Mouse (Mus musculus) hindbrain, postnatal 0 days (tissue): ENCODE measurements at regions not wholly inside any gene's neighbourhood (a gene's known extent, or its start where the extent isn't known, plus 50 kb on each side); places are given as distances from the start of the nearest gene placed in this dataset.
A peak's percentile ranks its signal among the peaks of the same experiment; 100 is the strongest.

Experiments used
- ATAC-seq: fragments of 200-750 bp; cut with Nextera tagmentation; 2 replicates; pipeline ENCODE4 v1.8.0; 2017; ENCODE audit warnings: mild to moderate bottlenecking, moderate TSS enrichment, moderate library complexity
- DNase-seq: peaks from one replicate; pipeline ENCODE4 v3.0.0-alpha.2; 2015; ENCODE audit warnings: low spot score
- H3K27ac ChIP-seq: fragments of 300-500 bp; sonication (generic); 2 replicates; pipeline ENCODE4 v1.5.1; 2014; ENCODE audit warnings: mild to moderate bottlenecking
- H3K27me3 ChIP-seq: fragments of 300-500 bp; sonication (generic); 2 replicates; pipeline ENCODE4 v1.6.1; 2014; ENCODE audit warnings: low read length, mixed read lengths; ENCODE audit not compliant: insufficient read depth
- H3K36me3 ChIP-seq: fragments of 300-500 bp; sonication (generic); 2 replicates; pipeline ENCODE4 v1.6.1; 2014; ENCODE audit warnings: low read length, mixed read lengths; ENCODE audit not compliant: insufficient read depth
- H3K4me1 ChIP-seq: fragments of 300-500 bp; sonication (generic); 2 replicates; pipeline ENCODE4 v1.6.1; 2014; ENCODE audit warnings: antibody characterized with exemption, low read length, mixed read lengths; ENCODE audit not compliant: insufficient read depth
- H3K4me2 ChIP-seq: fragments of 300-500 bp; sonication (generic); 2 replicates; pipeline ENCODE4 v1.6.1; 2014; ENCODE audit warnings: low read depth, mild to moderate bottlenecking, low read length, moderate library complexity, mixed read lengths
- H3K4me3 ChIP-seq: fragments of 300-500 bp; sonication (generic); 2 replicates; pipeline ENCODE4 v1.5.1; 2014; ENCODE audit warnings: low read length
- H3K9ac ChIP-seq: fragments of 300-500 bp; sonication (generic); replicated peaks from 2 replicates; pipeline ENCODE4 v1.6.1; 2014; ENCODE audit warnings: mild to moderate bottlenecking, low read length, moderate library complexity, mixed read lengths
- H3K9me3 ChIP-seq: fragments of 300-500 bp; sonication (generic); 2 replicates; pipeline ENCODE4 v1.6.1; 2016; ENCODE audit warnings: low read length, mixed read lengths
- CTCF ChIP-seq: IDR thresholded peaks from 2 replicates; pipeline ENCODE4 v1.5.1; 2016; ENCODE audit warnings: antibody characterized with exemption, control low read depth, low read depth
- WGBS: fragments of 180-500 bp; shearing (Covaris S2); extraction: QIAGEN DNeasy Blood & Tissue Kit; methylation state at CpG from one replicate; pipeline ENCODE4 v1.1.7; 2014; 5-methylcytosine and 5-hydroxymethylcytosine counted together

DNA sequence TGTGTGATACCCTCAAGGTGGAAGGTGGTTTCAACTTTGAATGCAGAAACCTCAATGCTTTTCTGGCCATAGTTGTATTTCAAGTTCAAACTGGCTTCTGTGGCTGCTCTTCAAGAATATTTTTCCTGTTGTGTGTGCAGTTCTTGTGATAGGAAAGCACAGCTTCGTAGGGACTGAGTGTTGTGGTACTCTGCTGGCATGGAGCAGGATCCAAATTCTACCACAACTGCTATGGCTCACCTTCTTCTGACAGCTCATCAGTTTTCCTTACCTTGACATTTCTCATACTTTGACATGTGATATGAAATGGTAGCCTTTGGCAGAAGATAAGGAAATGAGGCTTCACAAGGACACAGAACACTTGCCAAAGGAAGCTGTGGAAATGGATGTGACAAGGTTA, 79.0 kb upstream of the Reg3g start:
- no peak for ATAC-seq
- no peak for DNase-seq
- 92% methylated on average over 1 of the region's 1 CpGs for WGBS
- Histone ChIP-seq H3K27me3 (no peaks in the 10 kb centered on the region), H3K27ac (no peak overlapping the region), H3K9ac (no peak overlapping the region), H3K9me3 (no peaks in the 10 kb centered on the region), H3K4me2 (no peak overlapping the region), H3K4me3 (no peak overlapping the region), H3K4me1 (0 out of 2 replicates have a peak, but pooled peaks cover 6% of the 10 kb centered on the region), H3K36me3 (no peaks in the 10 kb centered on the region)
- no peak for TF ChIP-seq CTCF

DNA sequence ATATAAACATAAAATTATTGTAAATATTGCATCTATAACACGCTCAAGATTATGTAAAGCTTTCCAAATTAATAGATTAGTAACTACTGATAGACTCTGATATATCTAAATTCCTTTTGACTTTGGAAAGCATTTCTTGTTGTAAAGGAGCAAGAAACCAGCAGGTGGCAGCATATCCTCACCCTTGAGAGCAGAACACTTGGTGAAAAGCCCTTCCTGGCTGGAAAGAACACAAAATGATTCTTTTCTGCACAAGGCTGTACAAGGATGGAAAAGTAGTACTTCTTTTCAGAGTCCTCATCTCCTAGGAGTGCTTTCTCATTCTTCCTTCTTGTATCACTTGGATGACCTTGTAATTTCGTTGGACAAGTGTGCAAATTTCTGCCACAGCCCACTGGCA, 75.6 kb upstream of the Reg3g start:
- ATAC-seq (peak; percentile 66; the same call in 1 of the 2 replicates), DNase-seq (peak; percentile 93)
- no peaks in the 10 kb centered on the region for H3K9me3 ChIP-seq
- H3K36me3 ChIP-seq, result no peaks in the 10 kb centered on the region
- H3K27ac ChIP-seq, result no peak overlapping the region
- WGBS, result 11% methylated on average over 2 of the region's 2 CpGs
- H3K4me3 ChIP-seq, result no peak overlapping the region
- peak; percentile 90 for TF ChIP-seq CTCF
- H3K27me3 ChIP-seq, result no peaks in the 10 kb centered on the region
- no peaks in the 10 kb centered on the region for H3K4me1 ChIP-seq
- no peak overlapping the region for H3K4me2 ChIP-seq
- no peak overlapping the region for H3K9ac ChIP-seq

DNA sequence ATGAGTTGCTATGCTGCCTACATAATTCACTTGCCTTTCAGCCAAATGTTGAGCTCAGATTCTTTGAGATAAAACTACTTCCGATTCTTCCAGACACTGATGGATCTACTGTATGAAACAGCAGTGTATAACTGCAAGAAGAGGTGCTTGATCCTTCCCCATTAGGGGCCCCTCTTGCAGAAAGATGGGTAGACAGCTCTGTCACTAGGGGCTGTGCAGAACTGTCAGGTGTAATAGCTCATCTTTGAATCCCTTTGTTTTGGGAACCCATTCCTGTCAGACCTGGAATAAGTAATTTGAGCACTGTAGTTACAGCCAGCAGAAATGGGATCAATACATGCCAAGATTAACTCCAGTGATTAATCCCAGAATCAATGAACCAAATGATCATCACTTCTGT, 68.8 kb upstream of the Reg3g start:
- Histone ChIP-seq H3K4me2 (no peak overlapping the region), H3K4me1 (no peaks in the 10 kb centered on the region), H3K27me3 (no peaks in the 10 kb centered on the region), H3K9me3 (no peaks in the 10 kb centered on the region), H3K27ac (no peak overlapping the region), H3K9ac (no peak overlapping the region), H3K36me3 (no peaks in the 10 kb centered on the region), H3K4me3 (no peak overlapping the region)
- WGBS, result 82% methylated on average over 1 of the region's 1 CpGs
- ATAC-seq (no peak), DNase-seq (no peak)
- TF ChIP-seq CTCF, result no peak

DNA sequence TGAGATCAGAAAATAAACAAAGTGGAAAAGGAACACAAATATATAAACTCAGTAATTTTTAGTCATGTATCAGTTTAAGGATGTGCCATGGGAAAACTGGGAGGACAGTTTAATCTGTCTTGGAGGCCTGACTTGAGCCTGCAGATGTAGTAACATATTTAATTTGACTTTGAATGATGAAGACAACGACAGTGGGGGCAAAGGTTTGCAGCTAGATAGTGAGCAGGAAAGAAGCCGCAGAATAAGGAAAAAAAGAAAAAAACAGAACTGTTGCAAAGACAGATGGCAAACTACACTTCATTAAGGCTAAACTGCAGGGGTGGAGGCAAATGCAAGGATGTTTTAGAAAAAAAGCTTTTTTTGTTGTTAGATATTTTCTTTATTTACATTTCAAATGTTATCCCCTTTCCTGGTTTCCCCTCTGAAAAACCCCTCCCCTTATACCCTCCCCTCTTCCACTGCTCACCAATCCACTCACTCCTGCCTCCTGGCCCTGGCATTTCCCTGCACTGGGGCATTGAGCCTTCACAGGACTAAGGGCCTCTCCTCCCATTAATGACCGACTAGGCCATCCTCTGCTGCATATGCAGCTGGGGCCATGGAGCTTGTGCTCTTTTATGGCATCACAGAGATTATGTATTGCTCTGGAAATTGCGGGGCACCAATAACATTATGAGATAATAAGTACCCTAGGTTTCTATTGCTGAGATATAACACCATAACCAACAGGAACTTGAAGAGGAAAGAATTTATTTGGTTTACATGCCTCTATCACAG, 58.5 kb upstream of the Reg3g start:
- no peak overlapping the region for H3K4me3 ChIP-seq
- DNase-seq (no peak), ATAC-seq (no peak)
- no peaks in the 10 kb centered on the region for H3K27me3 ChIP-seq
- no peak overlapping the region for H3K27ac ChIP-seq
- 60% methylated on average over 4 of the region's 4 CpGs for WGBS
- no peak overlapping the region for H3K4me2 ChIP-seq
- no peaks in the 10 kb centered on the region for H3K9me3 ChIP-seq
- H3K4me1 ChIP-seq, result no peaks in the 10 kb centered on the region
- H3K9ac ChIP-seq, result no peak overlapping the region
- no peaks in the 10 kb centered on the region for H3K36me3 ChIP-seq
- no peak for TF ChIP-seq CTCF
